Mouse (Mus musculus) erythroblast, embryonic 14.5 days (primary cell): Measurements from ENCODE around the gene Cdc14b. TPM values are rescaled to one million over a fixed set of nuclear protein-coding genes. Genes with fewer than 3 reads are reported as not detected.
A peak's percentile ranks its signal among the peaks of the same experiment; 100 is the strongest.

ENCODE experiments used
- H3K27me3 ChIP-seq: 2 replicates; pipeline ENCODE4 v1.6.1; 2012; ENCODE audit warnings: inconsistent platforms; ENCODE audit not compliant: control insufficient read depth
- H3K36me3 ChIP-seq: 2 replicates; pipeline ENCODE4 v1.6.1; 2012; ENCODE audit warnings: mild to moderate bottlenecking, inconsistent platforms; ENCODE audit not compliant: control insufficient read depth
- H3K4me1 ChIP-seq: 2 replicates; pipeline ENCODE4 v1.6.1; 2012; ENCODE audit warnings: inconsistent platforms; ENCODE audit not compliant: control insufficient read depth
- H3K4me3 ChIP-seq: replicated peaks from 2 replicates; pipeline ENCODE3; 2012; ENCODE audit warnings: moderate library complexity, mild to moderate bottlenecking, inconsistent platforms
- H3K9me3 ChIP-seq: 2 replicates; pipeline ENCODE4 v1.6.1; 2012; ENCODE audit warnings: low read length, inconsistent platforms, mixed read lengths; ENCODE audit not compliant: control insufficient read depth
- GATA1 ChIP-seq: IDR thresholded peaks from 2 replicates; pipeline ENCODE4 v1.6.1; 2012; ENCODE audit warnings: low read length, inconsistent platforms, mixed read lengths
- TAL1 ChIP-seq: IDR thresholded peaks from 3 replicates; pipeline ENCODE4 v1.6.1; 2012; ENCODE audit warnings: low read length, inconsistent platforms, mixed read lengths
- polyA plus RNA-seq: library from polyadenylated mRNA; stranded (reverse); fragments of >175 nt; gene quantifications from 2 replicates; pipeline ENCODE4 v1.2.3, GENCODE M21; 2012

The Cdc14b gene
- polyA plus RNA-seq, 1 experiment, result not detected

- H3K4me1 ChIP-seq, result peaks cover 27% of the 10 kb centered on the region
- no peaks in the 10 kb centered on the region for H3K9me3 ChIP-seq
- peak within 1 kb of the TSS; percentile 82 for H3K4me3 ChIP-seq
- no peak for TF ChIP-seq TAL1
- TF ChIP-seq GATA1, result no peak
- peaks cover 7% of the 10 kb centered on the region for H3K36me3 ChIP-seq
- no peaks in the 10 kb centered on the region for H3K27me3 ChIP-seq
Measured at GRCm38 (mm10) chr13:64312024-64312915, 37.2 kb upstream of the Cdc14b start, which contains the start of gene Aaed1. Aaed1 (minus strand) TSS chr13:64312710.

GRCm38 (mm10) chr13:64311266-64311665 lies 36.2 kb upstream of the Cdc14b start:
- peaks cover 29% of the 10 kb centered on the region for H3K4me1 ChIP-seq
- no peaks in the 10 kb centered on the region for H3K27me3 ChIP-seq
- H3K9me3 ChIP-seq, result no peaks in the 10 kb centered on the region
- H3K4me3 ChIP-seq, result peak overlapping the region; percentile 82
- TF ChIP-seq TAL1 (no peak), GATA1 (no peak)
- H3K36me3 ChIP-seq, result peaks cover 10% of the 10 kb centered on the region

- peaks cover 29% of the 10 kb centered on the region for H3K4me1 ChIP-seq
- H3K36me3 ChIP-seq, result peaks cover 10% of the 10 kb centered on the region
- no peak overlapping the region for H3K4me3 ChIP-seq
- TF ChIP-seq GATA1 (no peak), TAL1 (no peak)
- no peaks in the 10 kb centered on the region for H3K9me3 ChIP-seq
- H3K27me3 ChIP-seq, result no peaks in the 10 kb centered on the region
Measured at GRCm38 (mm10) chr13:64310585-64310984, 35.5 kb upstream of the Cdc14b start.

- Histone ChIP-seq H3K4me1 (peaks cover 31% of the 10 kb centered on the region), H3K4me3 (no peak overlapping the region), H3K27me3 (no peaks in the 10 kb centered on the region), H3K36me3 (peaks cover 12% of the 10 kb centered on the region), H3K9me3 (no peaks in the 10 kb centered on the region)
- TF ChIP-seq GATA1 (no peak), TAL1 (no peak)
Measured at GRCm38 (mm10) chr13:64309842-64310241, 34.8 kb upstream of the Cdc14b start.

- no peak for TF ChIP-seq TAL1
- TF ChIP-seq GATA1, result no peak
- no peak overlapping the region for H3K4me3 ChIP-seq
- no peaks in the 10 kb centered on the region for H3K9me3 ChIP-seq
- no peaks in the 10 kb centered on the region for H3K27me3 ChIP-seq
- H3K4me1 ChIP-seq, result peaks cover 35% of the 10 kb centered on the region
- H3K36me3 ChIP-seq, result peaks cover 12% of the 10 kb centered on the region
Measured at GRCm38 (mm10) chr13:64309036-64309435, 33.9 kb upstream of the Cdc14b start.

- peaks cover 12% of the 10 kb centered on the region for H3K36me3 ChIP-seq
- TF ChIP-seq TAL1, result no peak
- TF ChIP-seq GATA1, result no peak
- H3K4me3 ChIP-seq, result no peak overlapping the region
- H3K27me3 ChIP-seq, result no peaks in the 10 kb centered on the region
- H3K9me3 ChIP-seq, result no peaks in the 10 kb centered on the region
- H3K4me1 ChIP-seq, result peaks cover 29% of the 10 kb centered on the region
Measured at GRCm38 (mm10) chr13:64307508-64307907, 32.4 kb upstream of the Cdc14b start.

- H3K27me3 ChIP-seq, result no peaks in the 10 kb centered on the region
- TF ChIP-seq GATA1, result no peak
- TF ChIP-seq TAL1, result no peak
- peaks cover 12% of the 10 kb centered on the region for H3K36me3 ChIP-seq
- H3K4me1 ChIP-seq, result peaks cover 20% of the 10 kb centered on the region
- H3K9me3 ChIP-seq, result no peaks in the 10 kb centered on the region
- no peak overlapping the region for H3K4me3 ChIP-seq
Measured at GRCm38 (mm10) chr13:64306078-64306477, 31.0 kb upstream of the Cdc14b start.

- Histone ChIP-seq H3K4me1 (no peaks in the 10 kb centered on the region), H3K36me3 (peaks cover 2% of the 10 kb centered on the region), H3K27me3 (no peaks in the 10 kb centered on the region), H3K9me3 (no peaks in the 10 kb centered on the region), H3K4me3 (no peak overlapping the region)
- TF ChIP-seq GATA1, result no peak
- no peak for TF ChIP-seq TAL1
Measured at GRCm38 (mm10) chr13:64299069-64299468, 24.0 kb upstream of the Cdc14b start.

GRCm38 (mm10) chr13:64286791-64287190 lies 11.7 kb upstream of the Cdc14b start:
- no peaks in the 10 kb centered on the region for H3K4me1 ChIP-seq
- H3K36me3 ChIP-seq, result no peaks in the 10 kb centered on the region
- H3K9me3 ChIP-seq, result peaks cover 7% of the 10 kb centered on the region
- H3K4me3 ChIP-seq, result no peak overlapping the region
- TF ChIP-seq GATA1 (no peak), TAL1 (no peak)
- no peaks in the 10 kb centered on the region for H3K27me3 ChIP-seq
